Mouse (Mus musculus) embryo, embryonic 11 days (tissue): Measurements from ENCODE around the gene Sec24a.
"Not testable (repeated sequence)": the region's sequence is repeated elsewhere in the genome, so short reads cannot be mapped to it uniquely, and the experiment has no call there.

Experiments
- DNase-seq: peaks from one replicate; pipeline ENCODE4 v3.0.0-alpha.2; 2015

Gene Sec24a

DNA sequence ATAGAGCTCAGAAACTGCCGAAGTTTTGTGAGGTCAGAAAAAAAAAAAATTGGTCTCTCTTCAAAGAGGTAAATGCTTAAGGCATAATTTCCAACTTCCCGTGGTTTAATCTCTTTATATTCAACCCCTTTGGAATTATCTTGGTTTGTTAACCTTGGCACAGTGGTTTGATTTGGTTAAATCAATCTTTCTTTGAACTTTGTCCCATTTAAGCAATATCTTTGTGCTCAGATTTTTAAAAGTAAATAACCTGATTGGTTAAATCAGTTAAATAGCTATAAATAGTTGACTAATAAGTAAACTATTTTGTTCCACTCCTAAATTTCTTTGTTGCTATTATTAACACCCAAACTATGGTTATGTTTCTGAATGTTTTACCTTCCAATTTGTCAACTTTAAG, 4.2 kb downstream of the Sec24a start:
- DNase-seq: no peak

DNA sequence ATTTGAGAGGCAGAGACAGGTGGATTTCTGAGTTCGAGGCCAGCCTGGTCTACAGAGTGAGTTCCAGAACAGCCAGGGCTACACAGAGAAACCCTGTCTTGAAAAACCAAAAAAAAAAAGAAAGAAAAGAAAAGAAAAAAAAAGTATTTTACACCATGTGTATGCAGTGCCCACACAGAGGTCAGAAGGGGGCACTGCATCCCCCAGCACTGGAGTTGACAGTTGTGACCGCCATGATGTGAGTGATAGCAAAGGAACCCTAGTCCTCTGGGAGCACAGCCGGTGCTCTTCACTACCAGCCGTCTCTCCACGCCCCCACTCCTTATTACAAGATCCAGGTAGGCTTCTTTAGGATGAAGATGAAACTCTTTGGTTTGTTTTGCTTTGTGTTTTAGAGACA, 5.2 kb downstream of the Sec24a start:
- DNase-seq: not testable (repeated sequence)

DNA sequence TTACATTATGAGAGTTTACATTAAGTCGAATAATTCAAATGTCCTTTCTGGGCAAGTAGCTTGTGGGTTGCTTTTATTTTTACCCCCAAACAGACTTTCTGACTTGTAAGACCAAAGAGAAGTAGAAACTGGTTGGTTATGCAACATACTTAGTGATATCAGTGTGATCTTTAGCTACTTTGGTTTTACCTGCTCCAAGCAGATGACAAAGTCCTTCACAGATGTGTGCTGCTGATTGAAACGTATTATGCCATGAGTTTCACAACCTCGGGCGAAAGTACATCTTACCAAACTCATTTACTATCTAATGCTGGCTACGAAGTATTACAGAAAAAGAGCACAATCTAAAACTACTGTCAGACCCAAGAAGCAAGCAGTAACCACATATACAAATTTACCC, 5.8 kb downstream of the Sec24a start:
- DNase-seq: no peak

- no peak for DNase-seq
These were observed 6.4 kb downstream of the Sec24a start for GRCm38 (mm10) chr11:51757023-51757422.

- DNase-seq: peak; percentile 96
These were observed 7.1 kb downstream of the Sec24a start for GRCm38 (mm10) chr11:51756352-51756771.

- peak; percentile 19 for DNase-seq
These were observed 7.7 kb downstream of the Sec24a start for GRCm38 (mm10) chr11:51755621-51756311.

- DNase-seq: not testable (repeated sequence)
These were observed 11.7 kb downstream of the Sec24a start for GRCm38 (mm10) chr11:51751623-51752225.

DNA sequence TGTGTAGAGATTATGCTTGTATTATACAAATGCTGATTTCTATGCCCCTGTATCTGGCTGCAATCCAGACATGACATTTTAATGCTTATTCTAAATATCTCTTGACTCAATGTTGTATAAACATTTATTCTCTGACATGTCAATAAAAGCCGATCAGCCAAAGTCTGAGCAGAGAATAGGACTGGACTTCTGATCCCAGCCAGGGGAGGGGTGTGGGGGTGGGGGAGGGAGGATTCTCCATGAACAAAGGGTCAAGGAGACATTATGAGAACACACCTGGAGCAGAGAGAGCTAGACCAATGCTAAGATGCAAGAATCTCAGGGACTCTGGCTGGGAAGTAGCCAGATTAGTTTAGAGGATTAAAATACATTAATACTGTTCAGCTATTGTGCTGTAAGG, 17.3 kb downstream of the Sec24a start:
- DNase-seq: no peak

DNA sequence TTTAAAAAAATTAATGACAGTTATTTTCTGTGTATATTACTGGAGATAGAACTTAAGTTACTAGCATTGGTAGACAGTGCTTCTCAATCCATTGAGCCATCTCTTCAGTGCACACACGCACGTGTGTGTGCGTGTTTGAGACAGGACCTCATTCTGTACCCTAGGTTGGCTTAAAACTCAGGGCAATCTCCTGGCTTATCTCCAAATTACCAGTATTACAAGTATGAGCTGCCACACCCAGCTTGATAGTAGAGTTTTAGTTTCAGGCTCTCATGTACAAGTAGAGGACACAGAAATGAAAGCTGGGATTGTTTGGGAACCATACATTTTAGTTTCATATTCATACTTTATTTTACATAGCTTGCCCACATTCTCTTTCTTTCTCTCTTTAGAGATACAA, 22.7 kb downstream of the Sec24a start:
- no peak for DNase-seq

DNA sequence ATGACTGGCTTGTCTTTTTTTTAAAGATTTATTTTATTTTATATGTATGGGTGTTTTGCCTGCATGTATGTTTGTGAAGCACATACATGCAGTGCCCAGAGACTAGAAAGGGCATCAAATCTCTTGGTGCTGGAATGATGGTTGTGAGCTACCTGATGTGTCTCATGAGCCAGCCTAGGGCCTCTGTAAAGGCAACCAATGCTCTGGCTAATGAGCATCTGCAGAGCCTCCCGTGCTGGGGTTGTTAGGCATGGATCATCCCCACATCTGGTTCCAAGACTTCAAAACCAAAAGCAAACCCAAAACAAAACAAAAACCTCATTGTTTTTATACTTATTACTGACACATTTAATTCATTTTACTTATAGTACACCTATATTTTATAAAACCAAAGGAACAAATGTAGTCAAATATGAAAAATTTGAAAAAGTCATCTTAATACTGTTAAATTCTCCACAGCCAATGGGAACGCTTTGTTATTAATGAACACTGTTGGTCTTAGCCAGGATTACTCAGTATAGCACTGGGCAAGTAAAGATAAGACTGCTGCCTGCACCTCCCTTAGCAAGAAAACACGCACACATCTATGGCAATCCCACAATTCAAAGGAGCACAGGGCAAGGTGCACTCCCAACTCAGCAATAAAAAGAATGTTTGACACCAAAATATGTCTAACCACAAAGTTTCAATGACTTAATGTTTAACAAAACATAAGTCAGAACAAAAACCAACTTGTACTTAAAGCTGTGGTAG, 24.6 kb downstream of the Sec24a start:
- no peak for DNase-seq

DNA sequence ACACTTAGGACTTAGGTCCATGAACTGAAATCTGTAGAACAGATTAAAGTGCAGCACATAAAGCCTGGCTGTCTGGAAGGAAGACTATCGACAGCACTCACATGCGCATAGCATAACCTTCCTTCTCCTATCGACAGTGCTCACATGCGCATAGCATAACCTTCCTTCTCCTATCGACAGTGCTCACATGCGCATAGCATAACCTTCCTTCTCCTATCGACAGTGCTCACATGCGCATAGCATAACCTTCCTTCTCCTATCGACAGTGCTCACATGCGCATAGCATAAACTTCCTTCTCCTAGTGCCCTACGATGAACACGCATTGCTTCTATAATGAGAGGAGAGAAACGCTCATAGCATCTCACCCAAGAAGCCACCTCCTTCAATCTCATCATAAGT, 29.2 kb downstream of the Sec24a start:
- not testable (repeated sequence) for DNase-seq

DNA sequence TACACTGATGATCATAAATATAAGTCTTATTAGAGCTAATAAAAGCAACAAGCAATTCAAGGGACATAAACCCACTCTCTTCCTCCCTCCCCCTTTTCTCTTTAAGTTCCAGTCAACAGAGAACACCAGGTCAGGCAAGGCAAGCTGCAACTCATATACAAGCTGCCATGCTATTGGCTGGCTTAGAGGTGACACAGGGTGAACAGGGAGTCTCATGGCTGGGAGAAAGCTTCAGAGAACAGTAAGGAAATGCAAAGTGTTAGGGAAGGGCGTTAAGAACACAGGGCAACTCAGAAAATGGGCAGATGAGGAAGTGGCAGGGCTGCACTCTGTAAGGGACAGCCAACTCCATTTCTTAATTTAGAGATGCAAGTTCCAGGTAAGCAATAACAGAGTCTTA, 30.6 kb downstream of the Sec24a start:
- no peak for DNase-seq

- DNase-seq: no peak
These were observed 42.4 kb downstream of the Sec24a start for GRCm38 (mm10) chr11:51721066-51721465.

GRCm38 (mm10) chr11:51707080-51707479, 56.4 kb downstream of the Sec24a start:
- DNase-seq: no peak

GRCm38 (mm10) chr11:51706451-51706850, 57.0 kb downstream of the Sec24a start:
- DNase-seq: no peak

DNA sequence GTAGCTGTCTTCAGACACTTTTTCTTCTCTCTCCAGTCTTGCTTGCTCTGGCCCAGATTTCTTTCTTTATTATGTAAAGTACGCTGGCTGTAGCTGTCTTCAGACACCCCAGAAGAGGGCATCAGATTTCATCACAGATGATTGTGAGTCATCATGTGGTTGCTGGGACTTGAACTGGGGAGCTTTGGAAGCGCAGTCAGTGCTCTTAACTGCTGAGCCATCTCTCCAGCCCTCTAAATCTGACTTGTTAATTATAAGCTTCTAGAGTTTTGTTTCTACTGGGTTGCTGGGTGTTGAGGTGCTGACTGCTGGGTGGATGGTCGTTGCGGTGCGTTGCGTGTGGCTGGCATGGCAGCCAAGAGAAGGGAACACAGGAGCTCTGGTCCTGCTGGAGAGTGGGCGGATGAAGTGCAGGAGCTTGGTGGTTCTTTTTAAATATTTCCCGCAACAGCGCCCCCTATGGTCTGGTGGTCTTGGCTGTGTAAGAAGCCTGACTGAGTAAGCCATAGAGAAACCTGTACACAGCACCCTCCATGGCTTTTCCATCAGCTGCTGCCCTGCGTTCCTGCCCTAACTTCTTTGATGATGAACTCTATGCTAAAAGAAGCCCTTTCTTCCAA, 59.9 kb downstream of the Sec24a start:
- DNase-seq: peak; percentile 50

DNA sequence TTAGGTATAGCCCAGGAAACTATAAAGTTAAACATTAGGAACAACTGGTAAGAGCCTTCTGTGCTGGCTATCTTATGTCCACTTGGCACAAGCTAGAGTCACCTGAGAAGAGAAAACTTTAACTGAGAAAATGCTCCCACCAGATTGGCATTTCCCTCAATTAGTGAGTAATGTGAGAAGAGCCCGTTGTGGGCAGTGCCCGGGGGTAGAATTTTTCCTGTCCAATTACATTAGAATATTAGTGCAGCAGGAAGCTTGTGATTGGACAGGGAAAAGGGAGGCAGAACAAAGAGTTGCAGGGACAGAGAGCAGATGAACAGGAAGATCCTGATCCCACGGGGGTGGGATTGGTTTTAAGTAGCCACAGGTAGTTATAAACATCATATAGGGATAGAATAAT, 60.6 kb downstream of the Sec24a start:
- DNase-seq: peak; percentile 4

DNA sequence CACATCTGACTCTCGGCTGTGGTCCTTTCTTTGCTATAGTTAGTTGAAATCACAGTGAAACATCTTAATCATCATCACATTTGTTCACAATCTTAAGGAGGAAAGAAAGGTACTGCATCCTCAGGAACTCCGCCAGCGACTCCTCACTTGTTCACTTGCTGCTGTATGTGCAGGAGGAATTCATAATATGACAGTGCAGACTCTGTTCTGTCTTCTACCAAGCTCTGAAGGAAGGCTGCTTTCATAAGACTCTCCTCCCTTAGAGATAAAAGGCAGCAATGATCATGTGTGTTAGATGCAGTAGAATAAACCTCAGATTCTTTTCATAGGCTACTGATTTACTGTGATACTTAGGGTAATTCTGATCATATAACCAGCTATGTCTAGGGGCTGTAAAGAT, 68.5 kb downstream of the Sec24a start:
- DNase-seq: no peak

DNA sequence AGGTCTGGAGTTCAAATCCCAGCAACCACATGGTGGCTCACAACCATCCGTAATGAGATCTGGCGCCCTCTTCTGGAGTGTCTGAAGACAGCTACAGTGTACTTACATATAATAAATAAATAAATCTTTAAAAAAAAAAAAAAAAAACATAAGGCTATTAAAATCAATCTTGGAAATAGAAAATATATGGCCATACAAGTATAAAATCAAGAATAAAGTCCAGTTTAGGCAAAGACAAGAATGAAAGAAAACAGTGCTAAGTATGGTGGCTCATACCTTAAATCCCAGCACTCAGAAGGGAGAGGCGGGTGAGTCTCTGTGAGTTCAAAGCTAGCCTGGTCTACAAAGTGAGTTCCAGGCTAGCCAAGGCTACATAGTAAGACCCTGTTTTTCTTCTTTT, 72.8 kb downstream of the Sec24a start:
- DNase-seq: not testable (repeated sequence)

- no peak for DNase-seq
These were observed 74.1 kb downstream of the Sec24a start for GRCm38 (mm10) chr11:51689343-51689742.

- DNase-seq: peak; percentile 100
These were observed 74.8 kb downstream of the Sec24a start, which contains the start of gene 0610009B22Rik for GRCm38 (mm10) chr11:51688330-51689328. Gene 0610009B22Rik (minus strand): TSS chr11:51688874.

GRCm38 (mm10) chr11:51681976-51682374, 81.5 kb downstream of the Sec24a start:
- DNase-seq: peak; percentile 15
